Mouse (Mus musculus): ENCODE results near the gene Lig3.

GRCm38 (mm10) chr11:82752349-82753115, 28.4 kb upstream of the Lig3 start:
- TF ChIP-seq MAX (IDR thresholded peaks at IDR 0.05) (no peak), CTCF (IDR thresholded peaks at IDR 0.05; ENCODE audit: control insufficient read depth, insufficient read depth, insufficient read length) (no peak), USF1 (IDR thresholded peaks at IDR 0.05; ENCODE audit: low read depth) (no peak), MYOG (IDR thresholded peaks at IDR 0.05; ENCODE audit: control insufficient read depth, extremely low read depth, insufficient read length) (no peak)
